Mouse (Mus musculus) forebrain, embryonic 11.5 days (tissue): ENCODE measurements around the gene Trio. TPM values are rescaled to one million over a fixed set of nuclear protein-coding genes. Genes with fewer than 3 reads are reported as not detected.
A peak's percentile ranks its signal among the peaks of the same experiment; 100 is the strongest.

ENCODE experiments used
- ATAC-seq: fragments of 200-750 bp; cut with Nextera tagmentation; replicated peaks from 2 replicates; pipeline ENCODE4 v1.8.0; 2017; ENCODE audit warnings: moderate TSS enrichment; ENCODE audit not compliant: low FRiP score
- DNase-seq: peaks from one replicate; pipeline ENCODE4 v3.0.0-alpha.2; 2017; ENCODE audit warnings: low spot score
- H3K27ac ChIP-seq: fragments of 300-500 bp; sonication (generic); 2 replicates; pipeline ENCODE4 v1.5.1; 2014; ENCODE audit warnings: low read depth, low read length
- H3K27me3 ChIP-seq: fragments of 300-500 bp; sonication (generic); 2 replicates; pipeline ENCODE4 v1.6.1; 2014; ENCODE audit warnings: mild to moderate bottlenecking, low read length, mixed read lengths; ENCODE audit not compliant: control insufficient read depth, insufficient read depth
- H3K36me3 ChIP-seq: fragments of 300-500 bp; sonication (generic); 2 replicates; pipeline ENCODE4 v1.6.1; 2014; ENCODE audit warnings: mild to moderate bottlenecking, low read length, moderate library complexity, mixed read lengths; ENCODE audit not compliant: control insufficient read depth, insufficient read depth
- H3K4me1 ChIP-seq: fragments of 300-500 bp; sonication (generic); replicated peaks from 2 replicates; pipeline ENCODE4 v1.6.1; 2014; ENCODE audit warnings: low read length, mixed read lengths; ENCODE audit not compliant: control insufficient read depth, insufficient read depth
- H3K4me2 ChIP-seq: fragments of 300-500 bp; sonication (generic); 2 replicates; pipeline ENCODE4 v1.6.1; 2014; ENCODE audit warnings: low read depth, mild to moderate bottlenecking, low read length, moderate library complexity, mixed read lengths; ENCODE audit not compliant: severe bottlenecking
- H3K4me3 ChIP-seq: fragments of 300-500 bp; sonication (generic); 2 replicates; pipeline ENCODE4 v1.5.1; 2014; ENCODE audit warnings: low read depth, low read length
- H3K9ac ChIP-seq: fragments of 300-500 bp; sonication (generic); 2 replicates; pipeline ENCODE4 v1.6.1; 2014; ENCODE audit warnings: low read length
- H3K9me3 ChIP-seq: fragments of 300-500 bp; sonication (generic); 2 replicates; pipeline ENCODE4 v1.6.1; 2016; ENCODE audit warnings: low read length, mixed read lengths; ENCODE audit not compliant: control insufficient read depth
- WGBS: fragments of 180-500 bp; shearing (Covaris S2); extraction: QIAGEN DNeasy Blood & Tissue Kit; methylation state at CpG from one replicate; pipeline ENCODE4 v1.1.7; 2014; 5-methylcytosine and 5-hydroxymethylcytosine counted together
- polyA plus RNA-seq: library from polyadenylated mRNA; unstranded; fragments of >200 nt; fragmentation: Nextera tagmentation; extraction: Ambion mirVana; gene quantifications from 2 replicates; pipeline ENCODE4 v1.2.1, GENCODE M21; 2014

Gene Trio
- polyA plus RNA-seq = 41.8 and 42.5 TPM in 2 replicates

- DNase-seq (peak; percentile 99), ATAC-seq (peak; percentile 95)
- Histone ChIP-seq H3K9me3 (no peaks in the 10 kb centered on the region), H3K36me3 (no peaks in the 10 kb centered on the region), H3K9ac (peak within 1 kb of the TSS; percentile 97), H3K4me1 (peaks cover 8% of the 10 kb centered on the region), H3K4me3 (peak within 1 kb of the TSS; percentile 93), H3K27me3 (no peaks in the 10 kb centered on the region), H3K27ac (peak within 1 kb of the TSS; percentile 91), H3K4me2 (peak within 1 kb of the TSS; percentile 92)
- WGBS = under 1% methylated on average over 72 of the region's 94 CpGs
Measured at GRCm38 (mm10) chr15:28025447-28026166, at the start of gene Trio. Gene Trio (minus strand): TSS chr15:28025848.

GRCm38 (mm10) chr15:28074416-28074970 lies 48.8 kb upstream of the Trio start:
- Histone ChIP-seq H3K4me1 (no peaks in the 10 kb centered on the region), H3K4me2 (no peak overlapping the region), H3K27ac (no peak overlapping the region), H3K9ac (no peak overlapping the region), H3K4me3 (no peak overlapping the region), H3K9me3 (no peaks in the 10 kb centered on the region), H3K36me3 (no peaks in the 10 kb centered on the region), H3K27me3 (no peaks in the 10 kb centered on the region)
- 89% methylated on average over 4 of the region's 4 CpGs for WGBS
- ATAC-seq (no peak), DNase-seq (no peak)

GRCm38 (mm10) chr15:28071601-28072000 lies 46.0 kb upstream of the Trio start:
- 30% methylated on average over 7 of the region's 7 CpGs for WGBS
- no peak for ATAC-seq

GRCm38 (mm10) chr15:28070771-28071419 lies 45.2 kb upstream of the Trio start:
- H3K4me3 ChIP-seq = no peak overlapping the region
- no peaks in the 10 kb centered on the region for H3K4me1 ChIP-seq
- no peak overlapping the region for H3K27ac ChIP-seq
- H3K9me3 ChIP-seq = no peaks in the 10 kb centered on the region
- DNase-seq = no peak
- no peak overlapping the region for H3K9ac ChIP-seq
- H3K36me3 ChIP-seq = no peaks in the 10 kb centered on the region
- H3K27me3 ChIP-seq = no peaks in the 10 kb centered on the region
- peak overlapping the region; percentile 31; the same call in 1 of the 2 replicates for H3K4me2 ChIP-seq
- 2% methylated on average over 12 of the region's 12 CpGs for WGBS
- no peak for ATAC-seq

More at GRCm38 (mm10) chr15:28071601-28072000, 46.0 kb upstream of the Trio start:
- Histone ChIP-seq H3K27ac (no peak overlapping the region), H3K36me3 (no peaks in the 10 kb centered on the region), H3K27me3 (no peaks in the 10 kb centered on the region), H3K4me3 (no peak overlapping the region), H3K9me3 (no peaks in the 10 kb centered on the region), H3K4me1 (no peaks in the 10 kb centered on the region), H3K4me2 (no peak overlapping the region), H3K9ac (no peak overlapping the region)
- DNase-seq = no peak

GRCm38 (mm10) chr15:28070221-28070620 lies 44.6 kb upstream of the Trio start:
- no peaks in the 10 kb centered on the region for H3K27me3 ChIP-seq
- H3K4me2 ChIP-seq = no peak overlapping the region
- WGBS = 63% methylated on average over 5 of the region's 5 CpGs
- H3K36me3 ChIP-seq = no peaks in the 10 kb centered on the region
- H3K4me1 ChIP-seq = no peaks in the 10 kb centered on the region
- no peak overlapping the region for H3K4me3 ChIP-seq
- no peak overlapping the region for H3K9ac ChIP-seq
- H3K27ac ChIP-seq = no peak overlapping the region
- no peaks in the 10 kb centered on the region for H3K9me3 ChIP-seq
- ATAC-seq (no peak), DNase-seq (no peak)

GRCm38 (mm10) chr15:28067373-28067772 lies 41.7 kb upstream of the Trio start:
- ATAC-seq = no peak
- no peak for DNase-seq

GRCm38 (mm10) chr15:28066468-28066867 lies 40.8 kb upstream of the Trio start:
- Histone ChIP-seq H3K4me1 (no peaks in the 10 kb centered on the region), H3K4me3 (no peak overlapping the region), H3K27ac (no peak overlapping the region), H3K36me3 (no peaks in the 10 kb centered on the region), H3K4me2 (no peak overlapping the region), H3K9me3 (no peaks in the 10 kb centered on the region), H3K9ac (no peak overlapping the region), H3K27me3 (no peaks in the 10 kb centered on the region)
- WGBS = 90% methylated on average over 2 of the region's 2 CpGs
- DNase-seq (no peak), ATAC-seq (no peak)

More at GRCm38 (mm10) chr15:28067373-28067772, 41.7 kb upstream of the Trio start:
- no peaks in the 10 kb centered on the region for H3K4me1 ChIP-seq
- no peaks in the 10 kb centered on the region for H3K9me3 ChIP-seq
- no peak overlapping the region for H3K9ac ChIP-seq
- H3K4me3 ChIP-seq = no peak overlapping the region
- H3K27ac ChIP-seq = no peak overlapping the region
- H3K36me3 ChIP-seq = no peaks in the 10 kb centered on the region
- H3K4me2 ChIP-seq = no peak overlapping the region
- no peaks in the 10 kb centered on the region for H3K27me3 ChIP-seq

GRCm38 (mm10) chr15:28065572-28065971 lies 39.9 kb upstream of the Trio start:
- Histone ChIP-seq H3K27ac (no peak overlapping the region), H3K4me1 (no peaks in the 10 kb centered on the region), H3K4me3 (no peak overlapping the region), H3K27me3 (no peaks in the 10 kb centered on the region), H3K9me3 (no peaks in the 10 kb centered on the region), H3K4me2 (no peak overlapping the region), H3K9ac (no peak overlapping the region), H3K36me3 (no peaks in the 10 kb centered on the region)
- DNase-seq (no peak), ATAC-seq (no peak)
- 55% methylated on average over 5 of the region's 5 CpGs for WGBS
